Mouse (Mus musculus): ENCODE data around the gene Chga. TPM values are rescaled to one million over a fixed set of nuclear protein-coding genes. Genes with fewer than 3 reads are reported as not detected.

Gene Chga
- polyA plus RNA-seq, 1 experiment from 2014 or later: 155 TPM

GRCm38 (mm10) chr12:102587106-102587505 is 32.3 kb downstream of the Chga start:
- H3K4me3 ChIP-seq: no peak overlapping the region
- no peak overlapping the region for H3K27ac ChIP-seq
- no peak for ATAC-seq (replicated peaks)
- H3K27me3 ChIP-seq (replicated peaks): no peaks in the 10 kb centered on the region
- no peaks in the 10 kb centered on the region for H3K9me3 ChIP-seq
- H3K4me2 ChIP-seq: no peak overlapping the region
- H3K9ac ChIP-seq: no peak overlapping the region
- no peaks in the 10 kb centered on the region for H3K36me3 ChIP-seq (replicated peaks)
- H3K4me1 ChIP-seq: no peaks in the 10 kb centered on the region
- 94% methylated on average over 8 of the region's 8 CpGs for WGBS

GRCm38 (mm10) chr12:102590711-102591360 is 36.1 kb downstream of the Chga start:
- Histone ChIP-seq H3K4me3 (no peak overlapping the region), H3K36me3 (replicated peaks) (no peaks in the 10 kb centered on the region), H3K4me2 (no peak overlapping the region), H3K9ac (no peak overlapping the region), H3K27ac (no peak overlapping the region), H3K27me3 (replicated peaks) (no peaks in the 10 kb centered on the region), H3K4me1 (peaks cover 12% of the 10 kb centered on the region; the same call in 1 of the 2 replicates), H3K9me3 (no peaks in the 10 kb centered on the region)
- no peak for ATAC-seq (replicated peaks)
- WGBS: 91% methylated on average over 17 of the region's 17 CpGs

- Histone ChIP-seq H3K4me2 (no peak overlapping the region), H3K36me3 (replicated peaks) (no peaks in the 10 kb centered on the region), H3K27ac (no peak overlapping the region), H3K27me3 (replicated peaks) (no peaks in the 10 kb centered on the region), H3K9ac (no peak overlapping the region), H3K4me3 (no peak overlapping the region), H3K4me1 (peaks cover 12% of the 10 kb centered on the region; the same call in 1 of the 2 replicates), H3K9me3 (0 out of 2 replicates have a peak, but pooled peaks cover 5% of the 10 kb centered on the region)
- ATAC-seq (replicated peaks): no peak
- WGBS: 44% methylated on average over 9 of the region's 9 CpGs
Measured at GRCm38 (mm10) chr12:102593699-102594098, 38.9 kb downstream of the Chga start.

GRCm38 (mm10) chr12:102594627-102595026 is 39.9 kb downstream of the Chga start:
- peaks cover 14% of the 10 kb centered on the region for H3K4me1 ChIP-seq
- no peak overlapping the region for H3K4me2 ChIP-seq
- no peaks in the 10 kb centered on the region for H3K27me3 ChIP-seq (replicated peaks)
- peak; percentile 28; the same call in 1 of the 2 replicates for ATAC-seq (replicated peaks)
- 71% methylated on average over 9 of the region's 9 CpGs for WGBS
- H3K36me3 ChIP-seq (replicated peaks): no peaks in the 10 kb centered on the region
- H3K9ac ChIP-seq: no peak overlapping the region
- no peak overlapping the region for H3K4me3 ChIP-seq
- no peak overlapping the region for H3K27ac ChIP-seq
- 0 out of 2 replicates have a peak, but pooled peaks cover 5% of the 10 kb centered on the region for H3K9me3 ChIP-seq

GRCm38 (mm10) chr12:102596410-102596809 is 41.6 kb downstream of the Chga start:
- no peak for ATAC-seq (replicated peaks)
- Histone ChIP-seq H3K27me3 (replicated peaks) (no peaks in the 10 kb centered on the region), H3K4me2 (no peak overlapping the region), H3K27ac (no peak overlapping the region), H3K4me1 (peaks cover 27% of the 10 kb centered on the region), H3K4me3 (no peak overlapping the region), H3K36me3 (replicated peaks) (no peaks in the 10 kb centered on the region), H3K9me3 (0 out of 2 replicates have a peak, but pooled peaks cover 5% of the 10 kb centered on the region), H3K9ac (no peak overlapping the region)
- WGBS: 81% methylated on average over 7 of the region's 7 CpGs

GRCm38 (mm10) chr12:102597466-102597865 is 42.7 kb downstream of the Chga start:
- Histone ChIP-seq H3K27me3 (replicated peaks) (no peaks in the 10 kb centered on the region), H3K36me3 (replicated peaks) (no peaks in the 10 kb centered on the region), H3K9me3 (0 out of 2 replicates have a peak, but pooled peaks cover 5% of the 10 kb centered on the region), H3K9ac (no peak overlapping the region), H3K4me1 (peaks cover 38% of the 10 kb centered on the region), H3K4me3 (no peak overlapping the region), H3K4me2 (no peak overlapping the region), H3K27ac (no peak overlapping the region)
- WGBS: 70% methylated on average over 4 of the region's 4 CpGs
- no peak for ATAC-seq (replicated peaks)

- Histone ChIP-seq H3K4me1 (peaks cover 34% of the 10 kb centered on the region), H3K9ac (no peak overlapping the region), H3K27me3 (replicated peaks) (no peaks in the 10 kb centered on the region), H3K27ac (no peak overlapping the region), H3K4me3 (no peak overlapping the region), H3K9me3 (0 out of 2 replicates have a peak, but pooled peaks cover 5% of the 10 kb centered on the region), H3K36me3 (replicated peaks) (no peaks in the 10 kb centered on the region), H3K4me2 (no peak overlapping the region)
- 94% methylated on average over 3 of the region's 3 CpGs for WGBS
- ATAC-seq (replicated peaks): no peak
Measured at GRCm38 (mm10) chr12:102598535-102598934, 43.8 kb downstream of the Chga start.

GRCm38 (mm10) chr12:102599801-102600200 is 45.0 kb downstream of the Chga start:
- H3K9me3 ChIP-seq: 0 out of 2 replicates have a peak, but pooled peaks cover 5% of the 10 kb centered on the region
- no peaks in the 10 kb centered on the region for H3K36me3 ChIP-seq (replicated peaks)
- H3K4me2 ChIP-seq: no peak overlapping the region
- no peaks in the 10 kb centered on the region for H3K27me3 ChIP-seq (replicated peaks)
- H3K4me3 ChIP-seq: no peak overlapping the region
- no peak for ATAC-seq (replicated peaks)
- H3K27ac ChIP-seq: no peak overlapping the region
- H3K9ac ChIP-seq: no peak overlapping the region
- peaks cover 26% of the 10 kb centered on the region for H3K4me1 ChIP-seq
- 66% methylated on average over 7 of the region's 7 CpGs for WGBS

GRCm38 (mm10) chr12:102600345-102600744 is 45.6 kb downstream of the Chga start:
- H3K9ac ChIP-seq: no peak overlapping the region
- H3K4me2 ChIP-seq: no peak overlapping the region
- H3K27ac ChIP-seq: no peak overlapping the region
- WGBS: 64% methylated on average over 6 of the region's 6 CpGs
- no peaks in the 10 kb centered on the region for H3K27me3 ChIP-seq (replicated peaks)
- no peak for ATAC-seq (replicated peaks)
- 0 out of 2 replicates have a peak, but pooled peaks cover 5% of the 10 kb centered on the region for H3K9me3 ChIP-seq
- H3K4me3 ChIP-seq: no peak overlapping the region
- peaks cover 26% of the 10 kb centered on the region for H3K4me1 ChIP-seq
- H3K36me3 ChIP-seq (replicated peaks): no peaks in the 10 kb centered on the region

- Histone ChIP-seq H3K4me1 (peaks cover 26% of the 10 kb centered on the region), H3K36me3 (replicated peaks) (no peaks in the 10 kb centered on the region), H3K4me3 (no peak overlapping the region), H3K27ac (no peak overlapping the region), H3K4me2 (no peak overlapping the region), H3K9me3 (0 out of 2 replicates have a peak, but pooled peaks cover 5% of the 10 kb centered on the region), H3K27me3 (replicated peaks) (no peaks in the 10 kb centered on the region), H3K9ac (no peak overlapping the region)
- ATAC-seq (replicated peaks): 0 out of 2 replicates have a peak, but pooled peaks have one; percentile 21
- WGBS: 28% methylated on average over 8 of the region's 8 CpGs
Measured at GRCm38 (mm10) chr12:102601847-102602246, 47.1 kb downstream of the Chga start.

- no peaks in the 10 kb centered on the region for H3K27me3 ChIP-seq (replicated peaks)
- 0 out of 2 replicates have a peak, but pooled peaks cover 5% of the 10 kb centered on the region for H3K9me3 ChIP-seq
- H3K27ac ChIP-seq: no peak overlapping the region
- H3K9ac ChIP-seq: no peak overlapping the region
- 0 out of 2 replicates have a peak, but pooled peaks have one; percentile 24 for ATAC-seq (replicated peaks)
- no peaks in the 10 kb centered on the region for H3K36me3 ChIP-seq (replicated peaks)
- no peak overlapping the region for H3K4me2 ChIP-seq
- H3K4me3 ChIP-seq: no peak overlapping the region
- peaks cover 26% of the 10 kb centered on the region for H3K4me1 ChIP-seq
- 80% methylated on average over 9 of the region's 9 CpGs for WGBS
Measured at GRCm38 (mm10) chr12:102602255-102603041, 47.7 kb downstream of the Chga start.

GRCm38 (mm10) chr12:102605607-102606006 is 50.8 kb downstream of the Chga start:
- H3K27me3 ChIP-seq (replicated peaks): no peaks in the 10 kb centered on the region
- no peak overlapping the region for H3K9ac ChIP-seq
- H3K4me2 ChIP-seq: no peak overlapping the region
- WGBS: 88% methylated on average over 6 of the region's 6 CpGs
- no peak for ATAC-seq (replicated peaks)
- peaks cover 16% of the 10 kb centered on the region for H3K4me1 ChIP-seq
- H3K9me3 ChIP-seq: no peaks in the 10 kb centered on the region
- H3K27ac ChIP-seq: no peak overlapping the region
- no peak overlapping the region for H3K4me3 ChIP-seq
- H3K36me3 ChIP-seq (replicated peaks): no peaks in the 10 kb centered on the region

All from midbrain, embryonic 15.5 days (tissue).